Mouse (Mus musculus) intestine, embryonic 15.5 days (tissue): ENCODE measurements at regions not wholly inside any gene's neighbourhood (a gene's known extent, or its start where the extent isn't known, plus 50 kb on each side); places are given as distances from the start of the nearest gene placed in this dataset.

Source experiments
- ATAC-seq: fragments of 200-750 bp; cut with Nextera tagmentation; 2 replicates; pipeline ENCODE4 v1.8.0; 2017; ENCODE audit warnings: moderate TSS enrichment, moderate library complexity
- H3K27ac ChIP-seq: fragments of 300-500 bp; sonication (generic); 2 replicates; pipeline ENCODE4 v1.5.1; 2015; ENCODE audit warnings: mild to moderate bottlenecking, inconsistent platforms
- H3K27me3 ChIP-seq: fragments of 300-500 bp; sonication (generic); replicated peaks from 2 replicates; pipeline ENCODE4 v1.6.1; 2015; ENCODE audit warnings: inconsistent platforms
- H3K36me3 ChIP-seq: fragments of 300-500 bp; sonication (generic); 2 replicates; pipeline ENCODE4 v1.6.1; 2015; ENCODE audit warnings: inconsistent platforms
- H3K4me1 ChIP-seq: fragments of 300-500 bp; sonication (generic); replicated peaks from 2 replicates; pipeline ENCODE4 v1.6.1; 2015; ENCODE audit warnings: inconsistent platforms
- H3K4me2 ChIP-seq: fragments of 300-500 bp; sonication (generic); replicated peaks from 2 replicates; pipeline ENCODE4 v1.6.1; 2015; ENCODE audit warnings: mild to moderate bottlenecking, inconsistent platforms
- H3K4me3 ChIP-seq: fragments of 300-500 bp; sonication (generic); replicated peaks from 2 replicates; pipeline ENCODE4 v1.5.1; 2015; ENCODE audit warnings: inconsistent platforms
- H3K9ac ChIP-seq: fragments of 300-500 bp; sonication (generic); 2 replicates; pipeline ENCODE4 v1.6.1; 2015; ENCODE audit warnings: inconsistent platforms
- H3K9me3 ChIP-seq: fragments of 300-500 bp; sonication (generic); 2 replicates; pipeline ENCODE4 v1.6.1; 2016; ENCODE audit warnings: inconsistent platforms
- WGBS: fragments of 180-500 bp; shearing (Covaris S2); methylation state at CpG from one replicate; pipeline ENCODE4 v1.1.7; 2015; 5-methylcytosine and 5-hydroxymethylcytosine counted together

- no peak overlapping the region for H3K4me3 ChIP-seq
- no peak overlapping the region for H3K4me2 ChIP-seq
- H3K27ac ChIP-seq: no peak overlapping the region
- H3K36me3 ChIP-seq: no peaks in the 10 kb centered on the region
- H3K27me3 ChIP-seq: no peaks in the 10 kb centered on the region
- ATAC-seq: no peak
- no peak overlapping the region for H3K9ac ChIP-seq
- H3K9me3 ChIP-seq: no peaks in the 10 kb centered on the region
- no peaks in the 10 kb centered on the region for H3K4me1 ChIP-seq
Measured at GRCm38 (mm10) chr11:44214095-44214494, 185.8 kb upstream of the Il12b start.

- no peak overlapping the region for H3K4me3 ChIP-seq
- ATAC-seq: no peak
Measured at GRCm38 (mm10) chr11:44216346-44216745, 183.5 kb upstream of the Il12b start.

GRCm38 (mm10) chr11:44219971-44220370 is 179.9 kb upstream of the Il12b start:
- Histone ChIP-seq H3K4me2 (no peak overlapping the region), H3K27me3 (no peaks in the 10 kb centered on the region), H3K4me3 (no peak overlapping the region), H3K4me1 (no peaks in the 10 kb centered on the region), H3K36me3 (no peaks in the 10 kb centered on the region), H3K9ac (no peak overlapping the region), H3K27ac (no peak overlapping the region), H3K9me3 (no peaks in the 10 kb centered on the region)
- no peak for ATAC-seq
- 33% methylated on average over 3 of the region's 3 CpGs for WGBS

More at GRCm38 (mm10) chr11:44216346-44216745, 183.5 kb upstream of the Il12b start:
- H3K9me3 ChIP-seq: no peaks in the 10 kb centered on the region
- no peak overlapping the region for H3K4me2 ChIP-seq
- H3K36me3 ChIP-seq: no peaks in the 10 kb centered on the region
- H3K27ac ChIP-seq: no peak overlapping the region
- H3K27me3 ChIP-seq: no peaks in the 10 kb centered on the region
- 86% methylated on average over 3 of the region's 3 CpGs for WGBS
- H3K4me1 ChIP-seq: no peaks in the 10 kb centered on the region
- H3K9ac ChIP-seq: no peak overlapping the region

DNA sequence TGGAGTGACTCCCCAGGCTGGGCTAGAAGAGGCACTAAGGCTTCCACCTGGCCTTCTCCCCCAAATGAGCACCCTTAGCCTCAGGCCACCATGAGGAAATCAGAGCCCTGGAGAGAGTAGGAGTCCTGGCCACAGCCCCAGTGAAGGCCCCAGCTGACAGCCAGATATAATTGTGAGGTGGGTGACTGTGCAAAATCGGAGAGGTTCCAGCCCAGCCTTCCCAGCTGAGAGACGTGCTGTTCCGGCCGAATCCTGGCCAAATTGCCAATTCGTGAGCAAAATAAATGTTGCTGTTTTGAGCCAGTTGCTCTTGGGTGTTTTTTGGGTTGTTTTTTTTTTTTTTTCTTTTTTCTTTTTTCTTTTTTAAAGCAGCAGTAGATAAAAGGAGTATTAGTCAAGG is 169.9 kb upstream of the Il12b start:
- no peak overlapping the region for H3K27ac ChIP-seq
- WGBS: 86% methylated on average over 5 of the region's 5 CpGs
- H3K4me2 ChIP-seq: no peak overlapping the region
- H3K36me3 ChIP-seq: no peaks in the 10 kb centered on the region
- no peak overlapping the region for H3K9ac ChIP-seq
- no peaks in the 10 kb centered on the region for H3K9me3 ChIP-seq
- H3K4me3 ChIP-seq: no peak overlapping the region
- H3K27me3 ChIP-seq: no peaks in the 10 kb centered on the region
- H3K4me1 ChIP-seq: no peaks in the 10 kb centered on the region
- no peak for ATAC-seq

GRCm38 (mm10) chr11:44235456-44235855 is 164.4 kb upstream of the Il12b start:
- H3K9me3 ChIP-seq: no peaks in the 10 kb centered on the region
- no peaks in the 10 kb centered on the region for H3K36me3 ChIP-seq
- no peak overlapping the region for H3K9ac ChIP-seq
- no peak overlapping the region for H3K4me3 ChIP-seq
- H3K4me1 ChIP-seq: no peaks in the 10 kb centered on the region
- no peak overlapping the region for H3K4me2 ChIP-seq
- no peaks in the 10 kb centered on the region for H3K27me3 ChIP-seq
- H3K27ac ChIP-seq: no peak overlapping the region
- no peak for ATAC-seq

DNA sequence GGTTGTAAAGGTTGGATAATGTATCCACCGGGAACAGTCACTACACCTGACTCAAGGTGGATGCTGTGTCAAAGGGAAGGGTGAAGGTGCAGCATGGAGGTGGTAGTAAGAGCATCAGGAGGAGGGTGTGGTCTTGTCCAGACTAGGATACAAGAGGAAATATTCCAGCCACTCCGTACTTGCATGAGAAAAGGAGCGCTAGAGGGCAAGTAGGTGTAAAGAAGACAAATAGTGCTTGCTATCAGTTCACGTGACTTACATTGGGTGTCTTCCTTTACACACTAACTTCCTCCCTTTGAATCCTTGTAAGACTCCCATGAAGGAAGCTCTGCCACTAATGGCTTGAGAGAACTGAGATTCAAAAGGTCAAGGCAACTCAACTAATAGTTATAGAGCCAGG is 161.8 kb upstream of the Il12b start:
- WGBS: 91% methylated on average over 4 of the region's 4 CpGs

GRCm38 (mm10) chr11:44238598-44238997 is 161.3 kb upstream of the Il12b start:
- Histone ChIP-seq H3K9ac (no peak overlapping the region), H3K4me1 (no peaks in the 10 kb centered on the region), H3K4me2 (no peak overlapping the region), H3K27ac (no peak overlapping the region), H3K4me3 (no peak overlapping the region), H3K27me3 (no peaks in the 10 kb centered on the region), H3K9me3 (no peaks in the 10 kb centered on the region), H3K36me3 (no peaks in the 10 kb centered on the region)
- WGBS: 77% methylated on average over 8 of the region's 8 CpGs
- ATAC-seq: no peak

More for the DNA sequence above, 161.8 kb upstream of the Il12b start:
- Histone ChIP-seq H3K9ac (no peak overlapping the region), H3K9me3 (no peaks in the 10 kb centered on the region), H3K36me3 (no peaks in the 10 kb centered on the region), H3K4me3 (no peak overlapping the region), H3K4me2 (no peak overlapping the region), H3K27ac (no peak overlapping the region), H3K4me1 (no peaks in the 10 kb centered on the region), H3K27me3 (no peaks in the 10 kb centered on the region)
- no peak for ATAC-seq

DNA sequence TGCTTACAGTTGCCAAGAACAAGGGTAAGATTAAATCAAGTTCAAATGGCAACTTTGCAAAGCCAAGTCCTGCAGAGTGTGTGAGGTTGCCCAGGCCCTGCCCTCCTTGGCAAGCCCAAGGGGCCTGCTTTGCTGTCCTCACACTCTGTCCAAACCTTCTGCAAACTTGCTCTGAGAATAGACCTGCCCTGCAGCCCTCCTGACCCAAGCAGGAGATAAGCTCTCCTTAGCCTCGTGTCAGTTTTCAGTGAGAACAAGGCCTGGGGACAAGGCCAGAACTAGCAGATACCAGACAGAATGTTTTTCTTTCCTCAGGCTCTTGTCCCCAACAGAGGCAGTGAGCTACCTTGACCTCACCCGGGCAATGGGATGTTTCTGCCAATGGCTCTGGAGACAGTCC is 156.7 kb upstream of the Il12b start:
- Histone ChIP-seq H3K4me2 (no peak overlapping the region), H3K36me3 (no peaks in the 10 kb centered on the region), H3K27ac (no peak overlapping the region), H3K9ac (no peak overlapping the region), H3K9me3 (no peaks in the 10 kb centered on the region), H3K4me3 (no peak overlapping the region), H3K27me3 (no peaks in the 10 kb centered on the region), H3K4me1 (no peaks in the 10 kb centered on the region)
- ATAC-seq: no peak
- WGBS: 45% methylated on average over 2 of the region's 2 CpGs

- no peak overlapping the region for H3K4me3 ChIP-seq
- no peaks in the 10 kb centered on the region for H3K36me3 ChIP-seq
- no peak overlapping the region for H3K4me2 ChIP-seq
- H3K27me3 ChIP-seq: no peaks in the 10 kb centered on the region
- no peak overlapping the region for H3K27ac ChIP-seq
- no peak overlapping the region for H3K9ac ChIP-seq
- H3K9me3 ChIP-seq: no peaks in the 10 kb centered on the region
- WGBS: 88% methylated on average over 5 of the region's 5 CpGs
- no peaks in the 10 kb centered on the region for H3K4me1 ChIP-seq
- ATAC-seq: no peak
Measured at GRCm38 (mm10) chr11:44251821-44252220, 148.0 kb upstream of the Il12b start.

DNA sequence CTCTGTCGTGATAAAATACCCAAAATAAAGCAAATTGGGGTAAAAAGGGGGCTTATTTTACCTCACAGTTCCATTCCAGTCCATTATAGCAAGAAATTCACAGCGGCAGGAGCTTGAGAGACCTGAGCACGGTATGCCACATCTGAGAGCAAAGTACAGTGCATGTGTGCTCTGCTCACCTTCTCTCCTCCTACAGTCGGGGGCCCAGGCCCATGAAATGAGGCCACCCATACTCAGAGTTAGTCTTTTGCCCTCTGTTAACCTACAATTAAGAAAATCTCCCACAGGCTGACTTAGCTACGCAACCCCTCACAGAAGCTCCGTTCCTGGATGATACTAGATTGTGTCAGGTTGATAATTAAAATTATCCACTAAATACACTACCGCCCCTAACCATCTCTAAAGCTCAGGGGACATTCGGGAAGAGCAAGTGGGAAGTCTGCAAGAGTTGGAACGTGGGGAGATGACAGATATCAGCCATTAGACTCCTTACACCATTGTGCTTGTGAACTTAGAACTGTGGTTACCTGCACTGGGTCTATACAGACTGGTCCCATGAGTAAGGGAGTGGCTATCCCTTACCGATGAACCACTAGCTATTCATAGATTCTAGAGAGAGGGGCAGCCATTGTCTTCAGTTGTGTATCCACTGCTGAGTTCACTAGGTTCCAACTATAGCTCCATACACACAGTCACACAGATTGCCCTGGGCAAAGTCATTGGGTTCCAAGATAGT is 139.3 kb upstream of the Il12b start:
- Histone ChIP-seq H3K4me1 (no peaks in the 10 kb centered on the region), H3K36me3 (no peaks in the 10 kb centered on the region), H3K9ac (no peak overlapping the region), H3K27ac (no peak overlapping the region), H3K4me3 (no peak overlapping the region), H3K9me3 (no peaks in the 10 kb centered on the region), H3K4me2 (no peak overlapping the region), H3K27me3 (no peaks in the 10 kb centered on the region)
- WGBS: 73% methylated on average over 10 of the region's 10 CpGs
- peak; percentile 88 for ATAC-seq

GRCm38 (mm10) chr11:44261657-44262056 is 138.2 kb upstream of the Il12b start:
- no peak for ATAC-seq
- Histone ChIP-seq H3K4me2 (no peak overlapping the region), H3K27ac (no peak overlapping the region), H3K9ac (no peak overlapping the region), H3K4me1 (no peaks in the 10 kb centered on the region), H3K4me3 (no peak overlapping the region), H3K9me3 (no peaks in the 10 kb centered on the region), H3K27me3 (no peaks in the 10 kb centered on the region), H3K36me3 (no peaks in the 10 kb centered on the region)
- 76% methylated on average over 8 of the region's 8 CpGs for WGBS

DNA sequence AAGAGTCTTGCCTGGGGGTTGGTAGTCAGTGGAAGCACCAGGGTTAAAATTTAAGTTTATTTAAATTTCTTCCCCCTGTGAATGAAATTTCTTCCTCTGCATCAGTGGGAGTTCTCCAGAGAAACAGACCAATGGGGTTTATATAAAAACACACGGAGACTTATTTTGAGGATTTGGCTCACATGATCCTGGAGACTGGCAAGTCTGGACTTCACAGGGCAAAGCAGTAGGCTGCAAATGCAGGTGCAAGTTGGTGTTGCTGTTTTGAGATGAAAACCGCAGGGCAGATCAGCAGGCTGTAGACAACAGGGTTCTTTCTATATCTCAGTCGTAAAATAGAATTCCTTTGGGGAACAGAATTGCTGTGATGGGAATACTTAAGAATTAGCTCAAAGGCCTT is 137.3 kb upstream of the Il12b start:
- no peak overlapping the region for H3K9ac ChIP-seq
- H3K4me2 ChIP-seq: no peak overlapping the region
- H3K4me1 ChIP-seq: no peaks in the 10 kb centered on the region
- H3K36me3 ChIP-seq: no peaks in the 10 kb centered on the region
- H3K4me3 ChIP-seq: no peak overlapping the region
- 75% methylated on average over 3 of the region's 3 CpGs for WGBS
- no peak for ATAC-seq
- H3K27ac ChIP-seq: no peak overlapping the region
- no peaks in the 10 kb centered on the region for H3K9me3 ChIP-seq
- H3K27me3 ChIP-seq: no peaks in the 10 kb centered on the region

- Histone ChIP-seq H3K4me2 (no peak overlapping the region), H3K27me3 (no peaks in the 10 kb centered on the region), H3K4me1 (no peaks in the 10 kb centered on the region), H3K27ac (no peak overlapping the region), H3K36me3 (no peaks in the 10 kb centered on the region), H3K9me3 (no peaks in the 10 kb centered on the region), H3K9ac (no peak overlapping the region), H3K4me3 (no peak overlapping the region)
- no peak for ATAC-seq
Measured at GRCm38 (mm10) chr11:44272268-44272667, 127.6 kb upstream of the Il12b start.
